Mouse (Mus musculus) midbrain, embryonic 11.5 days (tissue): ENCODE data around the gene Kcna10. TPM values are rescaled to one million over a fixed set of nuclear protein-coding genes. Genes with fewer than 3 reads are reported as not detected.

ENCODE experiments used
- ATAC-seq: fragments of 200-750 bp; cut with Nextera tagmentation; 2 replicates; pipeline ENCODE4 v1.8.0; 2017; ENCODE audit warnings: moderate TSS enrichment, moderate library complexity; ENCODE audit not compliant: low FRiP score
- DNase-seq: peaks from one replicate; pipeline ENCODE4 v3.0.0; 2015; ENCODE audit warnings: low spot score; ENCODE audit errors: missing footprints
- H3K27ac ChIP-seq: fragments of 300-500 bp; sonication (generic); 2 replicates; pipeline ENCODE4 v1.5.1; 2014; ENCODE audit warnings: low read depth, low read length
- H3K27me3 ChIP-seq: fragments of 300-500 bp; sonication (generic); 2 replicates; pipeline ENCODE4 v1.6.1; 2014; ENCODE audit warnings: mild to moderate bottlenecking, low read length, moderate library complexity, mixed read lengths; ENCODE audit not compliant: control insufficient read depth, insufficient read depth
- H3K36me3 ChIP-seq: fragments of 300-500 bp; sonication (generic); 2 replicates; pipeline ENCODE4 v1.6.1; 2014; ENCODE audit warnings: mild to moderate bottlenecking, low read length, moderate library complexity, mixed read lengths; ENCODE audit not compliant: control insufficient read depth, insufficient read depth
- H3K4me1 ChIP-seq: fragments of 300-500 bp; sonication (generic); 2 replicates; pipeline ENCODE4 v1.6.1; 2014; ENCODE audit warnings: low read length; ENCODE audit not compliant: control insufficient read depth, insufficient read depth
- H3K4me2 ChIP-seq: fragments of 300-500 bp; sonication (generic); 2 replicates; pipeline ENCODE4 v1.6.1; 2014; ENCODE audit warnings: mild to moderate bottlenecking, moderate library complexity
- H3K4me3 ChIP-seq: fragments of 300-500 bp; sonication (generic); 2 replicates; pipeline ENCODE4 v1.5.1; 2014; ENCODE audit warnings: low read depth, low read length
- H3K9ac ChIP-seq: fragments of 300-500 bp; sonication (generic); 2 replicates; pipeline ENCODE4 v1.6.1; 2014; ENCODE audit warnings: low read length
- H3K9me3 ChIP-seq: fragments of 300-500 bp; sonication (generic); 2 replicates; pipeline ENCODE4 v1.6.1; 2016; ENCODE audit warnings: low read length; ENCODE audit not compliant: control insufficient read depth
- WGBS: fragments of 180-500 bp; shearing (Covaris S2); extraction: QIAGEN DNeasy Blood & Tissue Kit; methylation state at CpG from one replicate; pipeline ENCODE4 v1.1.7; 2014; 5-methylcytosine and 5-hydroxymethylcytosine counted together
- polyA plus RNA-seq: library from polyadenylated mRNA; unstranded; fragments of >200 nt; fragmentation: Nextera tagmentation; extraction: Ambion mirVana; gene quantifications from 2 replicates; pipeline ENCODE4 v1.2.1, GENCODE M21; 2014

Gene Kcna10
- polyA plus RNA-seq, 1 experiment from 2014 or later: not detected

GRCm38 (mm10) chr3:107214606-107215005 is 31.8 kb downstream of the Kcna10 start:
- Histone ChIP-seq H3K9ac (no peak overlapping the region), H3K4me1 (no peaks in the 10 kb centered on the region), H3K4me2 (no peak overlapping the region), H3K36me3 (no peaks in the 10 kb centered on the region), H3K27ac (no peak overlapping the region), H3K9me3 (no peaks in the 10 kb centered on the region), H3K27me3 (no peaks in the 10 kb centered on the region), H3K4me3 (no peak overlapping the region)
- no peak for ATAC-seq
- no peak for DNase-seq
- WGBS: 79% methylated on average over 5 of the region's 5 CpGs

GRCm38 (mm10) chr3:107216400-107217100 is 33.7 kb downstream of the Kcna10 start:
- Histone ChIP-seq H3K4me3 (no peak overlapping the region), H3K9me3 (no peaks in the 10 kb centered on the region), H3K27me3 (no peaks in the 10 kb centered on the region), H3K27ac (no peak overlapping the region), H3K4me1 (no peaks in the 10 kb centered on the region; the same call in 1 of the 2 replicates), H3K36me3 (no peaks in the 10 kb centered on the region), H3K9ac (no peak overlapping the region), H3K4me2 (no peak overlapping the region)
- peak; percentile 61 for DNase-seq
- no peak; the same call in 1 of the 2 replicates for ATAC-seq
- 70% methylated on average over 8 of the region's 8 CpGs for WGBS

GRCm38 (mm10) chr3:107217101-107217480 is 34.2 kb downstream of the Kcna10 start:
- no peaks in the 10 kb centered on the region for H3K9me3 ChIP-seq
- no peaks in the 10 kb centered on the region for H3K27me3 ChIP-seq
- no peak overlapping the region for H3K27ac ChIP-seq
- no peak for DNase-seq
- no peaks in the 10 kb centered on the region for H3K36me3 ChIP-seq
- no peak overlapping the region for H3K4me3 ChIP-seq
- H3K4me1 ChIP-seq: no peaks in the 10 kb centered on the region; the same call in 1 of the 2 replicates
- no peak overlapping the region for H3K9ac ChIP-seq
- no peak overlapping the region for H3K4me2 ChIP-seq
- WGBS: 88% methylated on average over 3 of the region's 3 CpGs
- ATAC-seq: no peak

- H3K9me3 ChIP-seq: no peaks in the 10 kb centered on the region
- ATAC-seq: no peak
- H3K4me3 ChIP-seq: no peak overlapping the region
- H3K27ac ChIP-seq: no peak overlapping the region
- WGBS: 87% methylated on average over 7 of the region's 7 CpGs
- peak; percentile 51 for DNase-seq
- no peaks in the 10 kb centered on the region; the same call in 1 of the 2 replicates for H3K4me1 ChIP-seq
- H3K9ac ChIP-seq: no peak overlapping the region
- H3K4me2 ChIP-seq: no peak overlapping the region
- no peaks in the 10 kb centered on the region for H3K27me3 ChIP-seq
- H3K36me3 ChIP-seq: no peaks in the 10 kb centered on the region
Observed at GRCm38 (mm10) chr3:107218572-107218971, 35.7 kb downstream of the Kcna10 start.

- Histone ChIP-seq H3K36me3 (no peaks in the 10 kb centered on the region), H3K9ac (no peak within 1 kb of the TSS), H3K9me3 (no peaks in the 10 kb centered on the region), H3K27me3 (no peaks in the 10 kb centered on the region), H3K4me2 (no peak within 1 kb of the TSS), H3K4me1 (no peaks in the 10 kb centered on the region; the same call in 1 of the 2 replicates), H3K4me3 (no peak within 1 kb of the TSS), H3K27ac (no peak within 1 kb of the TSS)
- peak; percentile 60 for DNase-seq
- WGBS: 84% methylated on average over 10 of the region's 10 CpGs
- no peak for ATAC-seq
Observed at GRCm38 (mm10) chr3:107221608-107222007, 38.8 kb downstream of the Kcna10 start, which contains the start of gene Cym. Gene Cym, minus strand, starts transcription at chr3:107221732.

GRCm38 (mm10) chr3:107223230-107223629 is 40.4 kb downstream of the Kcna10 start:
- no peak overlapping the region for H3K4me2 ChIP-seq
- 71% methylated on average over 1 of the region's 1 CpGs for WGBS
- no peaks in the 10 kb centered on the region for H3K9me3 ChIP-seq
- no peak overlapping the region for H3K4me3 ChIP-seq
- H3K27ac ChIP-seq: no peak overlapping the region
- DNase-seq (peak; percentile 17), ATAC-seq (no peak)
- no peaks in the 10 kb centered on the region for H3K27me3 ChIP-seq
- H3K4me1 ChIP-seq: no peaks in the 10 kb centered on the region; the same call in 1 of the 2 replicates
- no peak overlapping the region for H3K9ac ChIP-seq
- H3K36me3 ChIP-seq: no peaks in the 10 kb centered on the region

- Histone ChIP-seq H3K36me3 (no peaks in the 10 kb centered on the region), H3K27me3 (no peaks in the 10 kb centered on the region), H3K9ac (no peak overlapping the region), H3K4me2 (no peak overlapping the region), H3K27ac (no peak overlapping the region), H3K9me3 (no peaks in the 10 kb centered on the region), H3K4me1 (no peaks in the 10 kb centered on the region), H3K4me3 (no peak overlapping the region)
- no peak for DNase-seq
- no peak for ATAC-seq
- WGBS: 93% methylated on average over 5 of the region's 5 CpGs
Observed at GRCm38 (mm10) chr3:107225820-107226219, 43.0 kb downstream of the Kcna10 start.

- WGBS: 85% methylated on average over 5 of the region's 5 CpGs
- DNase-seq: peak; percentile 54
- Histone ChIP-seq H3K4me3 (no peak overlapping the region), H3K27ac (no peak overlapping the region), H3K27me3 (no peaks in the 10 kb centered on the region), H3K9me3 (no peaks in the 10 kb centered on the region), H3K4me1 (no peaks in the 10 kb centered on the region), H3K4me2 (no peak overlapping the region), H3K9ac (no peak overlapping the region), H3K36me3 (no peaks in the 10 kb centered on the region)
- no peak for ATAC-seq
Observed at GRCm38 (mm10) chr3:107229221-107229620, 46.4 kb downstream of the Kcna10 start.

- H3K9ac ChIP-seq: no peak overlapping the region
- H3K4me1 ChIP-seq: no peaks in the 10 kb centered on the region
- no peaks in the 10 kb centered on the region for H3K36me3 ChIP-seq
- H3K4me2 ChIP-seq: no peak overlapping the region
- no peak overlapping the region for H3K4me3 ChIP-seq
- WGBS: 78% methylated on average over 5 of the region's 5 CpGs
- H3K9me3 ChIP-seq: no peaks in the 10 kb centered on the region
- H3K27me3 ChIP-seq: no peaks in the 10 kb centered on the region
- DNase-seq (no peak), ATAC-seq (no peak)
- no peak overlapping the region for H3K27ac ChIP-seq
Observed at GRCm38 (mm10) chr3:107229822-107230221, 47.0 kb downstream of the Kcna10 start.
